Mouse (Mus musculus): Measurements from ENCODE around the gene Lclat1. TPM values are rescaled to one million over a fixed set of nuclear protein-coding genes. Genes with fewer than 3 reads are reported as not detected.
A peak's percentile ranks its signal among the peaks of the same experiment; 100 is the strongest.

The Lclat1 gene
- total and polyA plus RNA-seq, 3 experiments = 9.6 to 10.5 TPM; not detected in 1

DNA sequence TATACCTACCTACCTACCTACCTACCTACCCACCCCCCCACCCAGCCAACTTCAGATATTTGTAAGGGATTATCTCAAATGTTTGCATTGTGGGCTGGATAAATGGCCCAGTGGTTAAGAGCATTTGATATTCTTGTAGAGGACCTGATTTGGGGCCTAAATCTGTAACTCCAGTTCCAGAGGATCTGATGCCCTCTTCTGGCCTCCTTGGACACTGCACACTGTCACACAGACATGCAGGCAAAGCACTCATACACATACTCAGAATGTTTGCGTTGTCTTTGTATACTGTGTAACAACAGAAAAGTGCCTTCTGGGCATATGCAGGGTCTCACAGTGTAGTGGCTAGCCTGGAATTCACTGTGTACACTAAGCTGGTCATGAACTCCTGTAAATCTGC lies 88.4 kb downstream of the Lclat1 start (continued):
- TF ChIP-seq NRF1 (IDR thresholded peaks at IDR 0.05; ENCODE audit: insufficient read depth, low read depth, low read length, poor library complexity, severe bottlenecking) = no peak
- TF ChIP-seq TAL1 (IDR thresholded peaks at IDR 0.05; ENCODE audit: low read length) = no peak

DNA sequence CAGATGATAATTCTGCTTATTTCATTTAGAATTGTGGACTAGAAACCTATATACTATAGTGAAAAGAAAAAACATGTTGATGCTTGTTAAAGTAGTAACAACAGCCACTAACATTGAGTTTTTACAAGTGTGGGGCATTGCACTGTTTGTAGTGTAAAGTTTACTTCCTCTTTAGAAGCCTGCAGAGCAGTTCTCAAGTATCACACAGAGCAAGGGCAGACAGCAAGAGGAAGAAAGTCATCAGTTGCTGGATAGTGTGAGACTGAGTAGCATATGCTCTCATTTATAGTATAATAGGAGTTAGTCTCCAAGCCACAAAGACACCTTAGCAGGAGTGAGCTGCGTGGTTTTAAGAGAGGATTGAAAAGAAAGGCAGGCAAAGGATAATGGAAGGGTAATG lies 89.9 kb downstream of the Lclat1 start:
- Histone ChIP-seq H3K27ac (ENCODE audit: control insufficient read depth, low read depth, low read length) (no peak overlapping the region), H3K9me3 (replicated peaks; ENCODE audit: insufficient read depth, low read length) (no peaks in the 10 kb centered on the region), H3K27me3 (ENCODE audit: control insufficient read depth in 1 of 2, insufficient read depth in 2 of 2, low read length in 2 of 2) (no peaks in the 10 kb centered on the region), H3K9ac (ENCODE audit: control insufficient read depth, low read depth, low read length, poor library complexity, severe bottlenecking) (no peak overlapping the region), H3K4me3 (ENCODE audit: control insufficient read depth in 1 of 2, insufficient read depth in 1 of 2, low read depth in 2 of 2, low read length in 2 of 2) (no peak overlapping the region), H3K36me3 (ENCODE audit: control insufficient read depth in 1 of 2, insufficient read depth in 2 of 2, low read length in 2 of 2) (no peaks in the 10 kb centered on the region; a peak in 2 of 4 replicates), H3K79me2 (ENCODE audit: control insufficient read depth, insufficient read depth, low read length, poor library complexity) (no peaks in the 10 kb centered on the region), H3K4me1 (ENCODE audit: control insufficient read depth in 1 of 2, insufficient read depth in 2 of 2, low read length in 2 of 2) (peaks cover 0 to 2% of the 10 kb centered on the region in 2 experiments; a peak in 2 of 4 replicates)
- DNase-seq (ENCODE audit: low read depth, low spot score) = peak; percentile 68
- no peak for TF ChIP-seq NELFE (IDR thresholded peaks at IDR 0.05; ENCODE audit: low read depth, low read length)
- no peak for TF ChIP-seq ZMIZ1 (IDR thresholded peaks at IDR 0.05; ENCODE audit: low read depth, low read length)

DNA sequence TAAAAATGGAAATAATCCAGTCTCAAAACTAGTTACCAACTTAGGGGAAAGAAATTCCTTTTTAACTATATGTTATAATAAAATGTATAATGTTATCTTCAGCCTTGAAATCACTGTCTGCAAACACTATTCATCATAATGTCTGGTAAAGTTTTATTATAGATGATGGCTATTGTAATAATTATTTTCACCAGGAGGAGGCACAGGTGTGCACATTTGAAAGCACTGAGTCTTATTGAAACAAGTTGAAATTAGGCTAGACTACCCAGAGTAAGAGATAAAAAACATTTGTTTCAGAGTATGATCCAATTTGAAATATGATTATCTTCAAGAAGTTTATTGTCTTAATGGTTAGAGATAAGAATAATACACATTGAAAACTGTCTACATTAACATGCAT lies 91.6 kb downstream of the Lclat1 start:
- Histone ChIP-seq H3K79me2 (ENCODE audit: control insufficient read depth, insufficient read depth, low read length, poor library complexity) (no peaks in the 10 kb centered on the region), H3K9ac (ENCODE audit: control insufficient read depth, low read depth, low read length, poor library complexity, severe bottlenecking) (no peak overlapping the region), H3K36me3 (ENCODE audit: control insufficient read depth in 1 of 2, insufficient read depth in 2 of 2, low read length in 2 of 2) (no peaks in the 10 kb centered on the region; a peak in 2 of 4 replicates), H3K9me3 (replicated peaks; ENCODE audit: insufficient read depth, low read length) (no peaks in the 10 kb centered on the region), H3K27me3 (ENCODE audit: control insufficient read depth in 1 of 2, insufficient read depth in 2 of 2, low read length in 2 of 2) (no peaks in the 10 kb centered on the region), H3K4me1 (ENCODE audit: control insufficient read depth in 1 of 2, insufficient read depth in 2 of 2, low read length in 2 of 2) (peaks cover 0 to 2% of the 10 kb centered on the region in 2 experiments; a peak in 2 of 4 replicates), H3K27ac (ENCODE audit: control insufficient read depth, low read depth, low read length) (no peak overlapping the region), H3K4me3 (ENCODE audit: control insufficient read depth in 1 of 2, insufficient read depth in 1 of 2, low read depth in 2 of 2, low read length in 2 of 2) (no peak overlapping the region)
- no peak for TF ChIP-seq POLR2AphosphoS5 (IDR thresholded peaks at IDR 0.05; ENCODE audit: borderline replicate concordance, low read depth, low read length)
- no peak for TF ChIP-seq TBP (IDR thresholded peaks at IDR 0.05; ENCODE audit: low read depth, low read length)
- TF ChIP-seq ZC3H11A (IDR thresholded peaks at IDR 0.05; ENCODE audit: low read depth, low read length) = peak; percentile 52
- TF ChIP-seq CTCF (IDR thresholded peaks at IDR 0.05 in 2 of 3, conservative IDR thresholded peaks at IDR 0.05 in 1 of 3; ENCODE audit: control insufficient read depth in 1 of 3, insufficient read depth in 1 of 3, low read depth in 2 of 3, low read length in 3 of 3, poor library complexity in 1 of 3, severe bottlenecking in 1 of 3) = peak in 1 of 3 experiments; percentile 57; a peak in 3 of 6 replicates
- TF ChIP-seq RAD21 (IDR thresholded peaks at IDR 0.05; ENCODE audit: low read depth, low read length) = peak; percentile 44
- TF ChIP-seq SMC3 (IDR thresholded peaks at IDR 0.05; ENCODE audit: low read depth, low read length) = peak; percentile 69
- DNase-seq (ENCODE audit: low read depth, low spot score) = peak; percentile 35

DNA sequence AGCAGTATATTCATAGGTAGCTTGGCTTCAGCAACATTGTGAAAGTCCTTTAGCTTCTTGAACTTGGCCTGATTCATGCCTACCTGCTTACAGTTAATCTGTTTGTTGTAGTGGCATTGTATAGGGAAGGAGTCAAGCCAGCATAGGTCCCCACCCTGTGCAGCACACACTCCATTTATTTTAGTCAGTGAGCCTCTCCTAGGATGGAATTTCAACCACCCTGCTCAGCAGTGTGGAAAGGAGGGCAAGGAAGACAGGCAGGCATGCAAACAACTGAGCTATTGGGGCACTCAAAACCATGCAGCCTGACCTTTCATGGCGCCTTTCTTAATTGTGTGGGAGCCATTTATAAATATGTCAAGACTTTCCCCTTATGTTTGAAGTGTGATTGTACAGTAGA lies 92.6 kb downstream of the Lclat1 start:
- Histone ChIP-seq H3K9ac (ENCODE audit: control insufficient read depth, low read depth, low read length, poor library complexity, severe bottlenecking) (no peak overlapping the region), H3K27ac (ENCODE audit: control insufficient read depth, low read depth, low read length) (no peak overlapping the region), H3K79me2 (ENCODE audit: control insufficient read depth, insufficient read depth, low read length, poor library complexity) (no peaks in the 10 kb centered on the region)

More for the DNA sequence above, 92.6 kb downstream of the Lclat1 start:
- no peaks in the 10 kb centered on the region for H3K27me3 ChIP-seq (ENCODE audit: control insufficient read depth in 1 of 2, insufficient read depth in 2 of 2, low read length in 2 of 2)
- no peaks in the 10 kb centered on the region; a peak in 2 of 4 replicates for H3K36me3 ChIP-seq (ENCODE audit: control insufficient read depth in 1 of 2, insufficient read depth in 2 of 2, low read length in 2 of 2)
- TF ChIP-seq E2F4 (IDR thresholded peaks at IDR 0.05; ENCODE audit: borderline replicate concordance, low read depth, low read length) (no peak), POLR2AphosphoS2 (IDR thresholded peaks at IDR 0.05; ENCODE audit: low read length) (no peak), NRF1 (IDR thresholded peaks at IDR 0.05; ENCODE audit: insufficient read depth, low read depth, low read length, poor library complexity, severe bottlenecking) (no peak), KAT2A (conservative IDR thresholded peaks at IDR 0.05; ENCODE audit: low read depth, low read length) (no peak)
- no peak overlapping the region for H3K4me3 ChIP-seq (ENCODE audit: control insufficient read depth in 1 of 2, insufficient read depth in 1 of 2, low read depth in 2 of 2, low read length in 2 of 2)
- H3K9me3 ChIP-seq (replicated peaks; ENCODE audit: insufficient read depth, low read length) = no peaks in the 10 kb centered on the region
- peaks cover 0 to 2% of the 10 kb centered on the region in 2 experiments; a peak in 2 of 4 replicates for H3K4me1 ChIP-seq (ENCODE audit: control insufficient read depth in 1 of 2, insufficient read depth in 2 of 2, low read length in 2 of 2)
- DNase-seq (ENCODE audit: low read depth, low spot score) = no peak

Measured in MEL (cell line).